Mouse (Mus musculus): Measurements from ENCODE around the gene 1700113H08Rik.

Gene 1700113H08Rik

DNA sequence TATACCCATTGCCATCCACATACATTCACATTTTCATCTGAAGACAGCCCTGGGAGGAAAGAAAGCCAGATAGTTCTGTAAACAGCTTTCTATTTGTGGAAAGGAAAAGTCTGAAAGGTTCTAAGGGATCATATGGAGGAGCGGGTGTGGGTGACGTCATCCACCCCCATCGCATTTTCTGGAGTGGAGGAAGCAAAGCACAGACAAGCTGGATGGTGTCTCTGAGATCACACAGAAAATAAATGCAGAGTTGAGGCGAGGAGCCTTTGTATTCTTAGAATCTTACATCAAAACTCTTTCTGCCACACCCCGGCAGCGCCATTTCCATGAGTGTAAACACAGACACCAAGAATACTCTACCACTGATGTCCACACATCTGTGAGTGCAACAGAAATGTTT, 26.4 kb downstream of the 1700113H08Rik start:
- peak; percentile 80 for DNase-seq

DNA sequence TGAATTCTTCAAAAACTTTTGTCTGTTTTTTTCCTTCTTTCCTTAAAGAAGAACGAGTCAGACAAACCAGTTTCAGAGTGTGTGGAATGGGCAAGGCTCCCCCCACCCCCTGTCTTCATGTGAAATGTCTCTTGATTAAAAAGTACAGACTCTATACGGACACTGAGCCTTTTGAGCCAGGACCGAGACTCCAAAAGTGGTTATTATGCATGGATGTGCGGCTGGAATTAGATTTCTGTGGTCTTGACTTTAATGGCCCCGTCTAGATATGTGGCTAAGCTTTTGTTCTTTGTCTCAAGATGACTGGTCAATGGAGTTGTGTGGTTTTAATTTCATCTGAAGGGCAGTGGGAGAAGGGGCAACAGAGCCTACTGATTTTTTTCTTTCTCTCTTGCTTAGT, 29.8 kb downstream of the 1700113H08Rik start:
- no peak for DNase-seq

DNA sequence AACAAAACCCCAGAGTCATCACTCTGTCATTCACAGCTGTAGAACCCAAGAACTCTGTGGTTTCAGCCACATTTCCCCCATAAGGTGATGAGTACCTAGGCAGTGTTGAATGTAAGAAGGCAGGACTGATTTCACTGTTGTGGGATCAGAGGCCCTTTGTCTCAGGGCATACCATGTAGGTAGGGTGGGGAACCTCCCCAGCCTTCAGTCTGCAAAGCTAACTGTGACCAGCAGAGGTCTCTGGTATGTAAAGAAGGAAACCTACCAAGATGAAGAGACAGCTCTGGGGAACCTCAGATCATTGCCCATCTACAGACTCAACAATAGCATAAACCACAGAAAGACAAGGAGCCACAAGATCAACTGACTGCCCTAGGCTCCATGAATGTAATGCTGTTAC, 36.4 kb downstream of the 1700113H08Rik start:
- peak; percentile 11 for DNase-seq

DNA sequence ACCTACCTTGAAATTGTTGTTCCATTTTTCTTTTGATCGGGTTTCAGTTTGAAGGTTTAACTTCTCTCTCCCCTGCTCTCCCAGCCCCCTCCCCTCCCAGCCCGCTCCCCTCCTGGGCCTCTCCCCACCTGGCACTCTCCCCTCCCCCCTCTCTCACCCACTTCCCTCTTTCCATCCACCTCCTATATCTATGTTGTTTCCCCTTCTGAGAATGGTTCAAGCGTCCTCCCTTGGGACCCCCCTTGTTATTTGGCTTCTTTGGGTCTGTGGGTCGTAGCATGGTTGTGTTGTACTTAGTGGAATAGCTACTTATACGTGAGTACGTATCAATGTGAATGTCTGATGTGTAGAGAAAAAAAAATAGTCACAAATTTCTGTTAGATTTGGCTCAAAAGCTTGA, 40.9 kb downstream of the 1700113H08Rik start:
- no peak for DNase-seq

DNA sequence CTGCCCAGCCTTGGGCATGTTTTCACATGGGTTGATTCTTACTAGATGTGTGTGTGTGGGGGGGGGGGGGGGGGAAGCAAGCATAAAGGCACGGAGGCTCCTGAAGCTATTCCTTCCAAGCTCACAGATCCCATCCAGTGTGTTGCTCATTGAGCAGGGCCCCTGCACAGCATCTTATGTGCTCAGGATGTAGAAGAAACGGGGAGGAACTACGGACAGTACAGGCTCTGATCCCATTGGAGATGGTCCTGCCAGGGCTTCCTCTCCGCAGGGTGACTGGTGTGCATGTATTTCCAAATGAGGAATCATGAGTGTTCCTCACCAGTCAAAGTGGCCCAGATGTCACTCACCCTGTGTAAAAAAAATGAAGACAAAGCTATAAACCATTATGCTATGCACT, 42.8 kb downstream of the 1700113H08Rik start:
- no peak for DNase-seq

DNA sequence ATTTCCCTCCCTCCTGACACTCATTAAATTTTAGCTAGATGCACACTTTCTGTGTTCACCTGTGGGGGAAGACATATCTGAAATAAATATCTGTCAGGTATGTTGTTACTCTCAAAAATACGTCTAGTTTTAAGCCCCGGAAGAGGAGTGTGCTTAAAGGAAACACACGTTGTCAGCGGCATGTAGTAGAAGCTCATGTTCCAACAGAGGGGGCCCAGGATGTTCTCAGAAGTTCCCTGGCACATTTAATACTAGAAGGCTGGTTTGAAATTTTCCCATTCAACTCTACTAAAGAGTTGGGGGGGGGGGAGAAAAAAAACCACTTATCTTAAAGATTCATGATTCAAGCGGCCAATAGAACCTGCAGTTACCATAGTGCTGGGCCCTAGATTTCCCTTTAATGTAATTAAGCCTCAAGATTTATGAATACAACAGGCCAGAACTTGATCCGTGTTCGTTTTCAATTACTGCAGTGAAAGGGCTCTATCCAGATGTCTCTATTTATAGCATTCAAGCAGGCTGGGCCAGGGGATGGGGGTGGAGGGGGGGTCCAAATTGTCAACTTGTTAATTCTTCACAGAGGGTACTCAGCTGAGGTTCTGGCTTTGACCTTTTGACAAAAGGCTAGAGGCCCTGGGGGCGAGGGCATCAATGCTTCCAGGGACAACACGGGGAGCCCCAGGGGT, 43.6 kb downstream of the 1700113H08Rik start:
- DNase-seq = no peak

DNA sequence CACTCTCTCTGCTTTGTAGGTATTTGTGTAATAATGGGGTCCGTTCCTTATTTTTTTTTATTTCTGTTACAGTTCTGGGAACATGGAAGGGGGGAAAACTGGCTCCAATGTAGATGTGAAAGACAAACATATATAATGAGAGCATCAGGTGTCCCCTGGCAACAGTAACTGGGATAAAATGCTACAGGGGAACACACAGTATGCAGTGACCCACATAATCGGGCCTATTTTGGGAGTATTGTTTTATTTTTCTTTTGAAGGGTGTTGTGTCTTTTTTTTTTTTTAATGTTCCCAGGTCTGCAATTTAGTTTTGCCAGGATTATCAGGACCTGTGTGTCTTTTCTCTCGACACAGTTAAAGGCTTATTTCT, 44.1 kb downstream of the 1700113H08Rik start:
- DNase-seq = no peak

DNA sequence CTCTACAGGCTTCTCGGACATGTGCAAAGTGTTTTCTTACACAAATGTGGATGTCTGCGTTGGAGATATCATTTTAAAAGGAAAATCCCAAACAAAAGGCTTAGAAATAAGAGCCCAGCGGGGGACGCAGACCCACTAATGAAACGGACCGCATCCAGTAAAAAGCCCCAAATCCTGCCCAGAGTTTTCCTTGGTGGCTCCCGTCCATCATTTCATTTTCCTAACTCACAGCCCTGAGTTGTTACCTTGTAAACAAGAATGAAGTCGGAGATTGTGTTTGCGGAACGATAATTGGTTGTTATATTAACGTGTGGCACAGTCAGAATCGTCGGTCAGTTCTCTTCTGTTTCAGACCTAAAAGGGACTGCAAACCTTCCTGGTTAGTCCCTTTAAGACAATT, 44.6 kb downstream of the 1700113H08Rik start:
- no peak for DNase-seq

DNA sequence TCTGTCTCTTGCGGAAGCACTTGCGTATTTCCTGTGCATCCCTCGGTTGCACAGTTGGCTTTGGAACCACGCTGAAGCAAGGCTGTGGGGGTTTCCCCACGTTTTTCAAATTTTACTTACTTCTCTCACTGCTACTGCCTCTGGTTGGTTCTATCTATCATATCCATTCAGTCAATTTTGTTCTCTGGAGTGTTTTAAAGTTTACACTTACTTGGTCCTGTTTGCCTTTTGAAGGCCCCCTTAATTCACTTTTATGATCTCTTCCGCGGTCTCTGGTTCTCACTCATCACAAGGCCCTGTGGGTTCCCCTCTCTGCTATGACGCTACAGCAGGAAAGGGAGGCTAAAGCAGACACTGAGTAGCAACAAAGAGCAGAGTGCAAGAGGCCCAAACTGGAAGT, 45.4 kb downstream of the 1700113H08Rik start:
- DNase-seq = no peak

DNA sequence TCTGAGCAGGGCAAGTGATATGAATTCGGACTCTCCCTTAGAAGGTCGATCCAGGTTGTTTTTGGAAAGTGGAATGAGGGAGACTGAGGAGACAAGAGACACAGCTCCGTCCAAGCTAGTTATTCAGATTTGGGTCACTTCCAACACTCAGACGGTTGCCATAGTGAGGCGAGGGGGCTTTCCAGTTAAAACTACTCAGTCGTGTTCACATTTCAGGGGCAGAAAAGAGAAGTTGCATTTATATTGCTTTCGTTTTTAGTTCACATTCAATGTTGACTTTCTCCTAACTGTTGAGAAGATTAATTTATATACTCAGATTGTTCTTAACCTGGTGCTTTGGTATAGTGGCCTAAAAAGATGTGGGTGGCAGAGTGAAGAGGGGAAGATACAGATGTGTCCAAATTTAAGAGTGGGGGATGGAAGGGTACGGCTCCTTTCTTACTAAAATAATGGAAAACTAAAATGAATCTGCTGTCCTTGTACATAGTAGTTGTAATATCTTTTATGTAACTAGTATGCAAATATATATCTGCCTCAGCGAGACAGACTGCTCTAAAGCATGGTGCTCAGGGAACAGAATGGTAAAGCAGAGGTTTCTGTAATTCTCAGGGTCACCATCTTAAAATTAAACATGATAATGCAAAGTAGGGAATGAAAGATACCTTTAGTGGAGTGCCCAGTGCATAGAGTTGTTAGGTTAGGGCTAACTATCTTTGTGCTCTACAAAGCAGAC, 49.9 kb downstream of the 1700113H08Rik start:
- no peak for DNase-seq

DNA sequence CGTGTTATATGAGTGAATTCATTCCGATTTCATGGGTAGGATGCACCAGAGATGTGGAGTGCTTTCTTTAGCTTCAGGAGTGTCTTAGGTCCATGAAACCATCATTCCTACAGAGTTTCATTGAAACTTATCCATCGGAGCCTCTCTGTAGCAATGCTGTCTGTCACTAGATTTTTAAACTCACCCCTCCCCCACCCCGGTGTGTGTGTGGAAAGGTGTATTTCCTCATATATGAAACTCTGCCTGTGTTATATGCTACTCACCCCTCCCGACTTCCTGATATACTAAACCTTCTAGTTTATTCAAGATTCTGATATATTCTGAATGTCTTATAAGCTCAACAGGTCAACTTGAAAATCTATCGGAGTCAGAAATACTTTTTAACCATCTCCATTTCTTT, 50.5 kb downstream of the 1700113H08Rik start:
- DNase-seq = no peak

DNA sequence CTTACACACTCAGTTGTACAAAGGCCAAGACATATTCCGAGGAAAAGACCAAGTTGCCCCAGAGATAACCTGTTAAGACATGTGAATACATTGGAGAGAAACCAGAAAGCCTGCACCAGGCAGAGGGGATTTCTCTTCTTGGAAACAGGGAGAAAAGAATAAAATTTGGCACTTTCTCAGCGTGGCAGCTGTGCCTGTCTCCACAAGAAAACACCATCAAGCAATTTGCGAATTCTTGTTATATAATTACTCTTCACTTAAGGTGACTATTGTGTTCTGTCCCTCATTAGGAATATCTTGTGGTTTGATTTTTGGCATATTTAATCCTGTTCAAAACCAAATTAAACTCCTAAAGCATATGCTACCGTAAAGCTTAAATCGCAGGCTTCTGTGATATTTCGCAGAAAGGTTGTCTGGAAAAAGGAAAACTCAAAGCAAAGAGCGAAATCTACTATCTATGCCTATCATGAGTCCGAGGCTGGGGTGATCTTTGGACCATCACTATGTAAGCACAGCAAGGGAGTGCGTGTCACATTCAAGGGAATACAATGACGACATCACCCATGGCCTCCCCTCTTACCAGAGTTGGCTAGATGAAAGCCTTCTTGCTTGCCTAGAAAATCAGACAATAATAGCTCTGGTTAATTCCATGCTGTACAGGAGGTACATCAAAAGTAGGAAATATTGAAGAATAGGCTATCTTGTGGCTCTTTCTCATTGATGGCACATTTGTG, 51.4 kb downstream of the 1700113H08Rik start:
- DNase-seq = peak; percentile 46

DNA sequence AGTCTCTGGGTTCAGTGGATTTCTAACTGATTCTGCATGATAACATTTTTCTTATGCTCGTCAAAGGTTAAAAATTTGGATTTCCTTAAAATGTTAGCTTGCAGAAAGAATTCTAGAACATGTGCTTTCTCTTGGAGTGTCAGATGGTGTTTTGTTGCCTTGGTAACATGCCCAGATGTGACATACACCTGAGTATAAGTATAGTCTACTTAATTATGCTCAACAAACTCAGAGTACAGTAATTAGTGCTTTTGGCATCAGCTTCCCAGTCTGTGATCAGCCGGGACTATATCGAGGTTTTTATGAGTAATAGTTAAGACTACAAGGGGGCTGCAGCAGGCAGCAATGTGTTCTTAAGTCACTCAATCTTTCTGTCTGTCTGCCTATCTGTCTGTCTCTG, 53.1 kb downstream of the 1700113H08Rik start:
- no peak for DNase-seq

DNA sequence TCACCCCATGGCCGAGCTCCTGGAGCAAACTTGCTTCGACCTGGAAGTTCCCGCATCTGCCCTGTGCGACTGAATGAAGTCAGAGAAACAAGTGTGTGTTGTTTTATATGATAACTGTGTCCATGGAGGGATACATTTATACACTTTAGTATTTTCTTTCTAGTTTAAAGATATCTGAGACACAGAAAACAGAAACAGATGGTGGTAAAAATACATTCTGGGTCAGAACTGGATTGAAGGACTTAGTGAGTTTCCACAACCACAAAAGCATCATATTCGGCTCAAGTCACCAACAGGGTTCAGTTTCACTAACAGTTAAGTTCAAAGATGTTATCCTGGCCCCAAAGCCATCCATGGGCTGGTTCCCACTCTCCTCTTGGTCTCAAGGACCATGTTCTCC, 67.2 kb downstream of the 1700113H08Rik start:
- DNase-seq = no peak

DNA sequence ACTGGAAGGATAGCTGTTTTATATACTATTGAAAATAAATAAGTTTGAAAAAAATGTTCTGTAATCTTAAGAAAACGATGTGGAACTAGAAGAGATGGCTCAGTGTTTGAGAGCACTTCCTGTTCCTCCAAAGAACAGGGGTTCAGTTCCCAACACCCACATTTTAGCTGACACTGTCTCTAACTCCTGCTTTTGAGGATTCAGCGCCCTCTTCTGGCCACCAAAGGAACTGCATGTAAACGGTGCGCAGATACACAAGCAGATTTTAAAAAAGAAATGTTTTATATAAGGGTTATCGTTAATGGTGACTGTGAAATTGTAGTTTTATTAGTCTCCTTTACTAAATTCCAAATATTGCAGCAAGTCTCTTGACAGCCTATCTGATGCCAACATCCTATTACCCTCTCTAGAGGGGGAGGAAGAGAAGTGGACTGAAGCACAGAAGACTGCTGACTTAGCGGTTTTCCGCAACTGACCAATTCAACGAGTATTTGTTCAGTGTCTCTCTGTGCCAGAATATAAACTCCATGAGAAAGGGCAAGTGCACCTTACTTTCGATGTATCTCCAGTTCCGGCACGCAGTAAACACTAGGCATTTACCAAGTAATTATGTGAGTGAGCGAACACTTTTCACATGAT, 68.5 kb downstream of the 1700113H08Rik start:
- DNase-seq = no peak

DNA sequence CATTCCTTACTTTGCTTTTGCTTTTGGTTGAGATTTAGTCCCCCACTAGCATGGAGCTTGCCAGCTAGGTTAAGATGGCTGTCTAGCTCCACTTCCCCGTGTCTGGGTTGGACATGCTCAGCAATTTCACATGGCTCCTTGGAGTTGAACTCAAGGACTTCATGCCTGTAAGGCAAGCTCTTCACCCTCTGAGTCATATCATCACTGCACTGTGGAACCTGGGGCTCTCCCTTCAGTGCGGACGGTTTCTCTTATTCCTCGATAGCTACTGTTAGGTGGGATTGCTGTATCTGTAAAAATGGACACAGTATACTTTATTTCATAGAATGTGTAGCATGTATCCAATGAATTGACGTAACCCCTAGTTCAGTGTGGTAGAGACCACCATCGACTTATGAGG, 93.2 kb downstream of the 1700113H08Rik start:
- DNase-seq = no peak

DNA sequence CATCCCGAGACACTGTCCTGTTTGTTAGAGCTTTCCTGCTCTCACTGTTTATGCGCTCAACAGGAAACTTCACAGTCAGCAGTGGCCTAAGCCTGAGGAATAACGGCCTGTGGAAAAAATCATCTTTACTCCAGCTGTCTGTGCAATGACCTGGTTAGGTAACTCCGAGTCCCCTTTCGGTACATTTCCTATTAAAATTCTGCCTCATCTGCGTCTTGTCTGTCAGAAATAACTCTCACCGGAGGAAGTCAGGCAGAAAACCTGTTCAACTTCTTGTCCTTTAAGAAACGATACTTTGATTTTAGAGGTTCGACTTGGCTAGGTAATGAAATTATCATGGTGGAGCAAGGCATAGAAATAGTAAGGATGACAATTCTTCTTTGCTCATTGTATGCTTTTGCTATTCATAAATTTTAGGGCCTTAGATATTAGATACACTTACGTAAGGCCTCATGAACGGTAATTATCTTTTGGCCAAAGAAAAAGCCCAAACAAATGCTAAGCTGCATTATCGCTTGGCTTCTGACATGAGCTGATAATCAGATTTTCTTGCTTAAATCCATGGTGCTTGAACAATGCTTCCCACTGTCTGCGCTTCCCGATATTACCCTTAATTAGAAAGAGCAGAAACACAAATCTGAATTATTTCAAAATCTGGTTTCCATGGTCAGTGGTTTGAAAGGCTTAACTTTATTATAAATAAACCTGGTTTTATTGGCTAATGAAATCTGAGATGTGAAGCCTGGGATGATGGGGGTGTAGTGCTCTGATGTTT, 96.1 kb downstream of the 1700113H08Rik start:
- no peak for DNase-seq

DNA sequence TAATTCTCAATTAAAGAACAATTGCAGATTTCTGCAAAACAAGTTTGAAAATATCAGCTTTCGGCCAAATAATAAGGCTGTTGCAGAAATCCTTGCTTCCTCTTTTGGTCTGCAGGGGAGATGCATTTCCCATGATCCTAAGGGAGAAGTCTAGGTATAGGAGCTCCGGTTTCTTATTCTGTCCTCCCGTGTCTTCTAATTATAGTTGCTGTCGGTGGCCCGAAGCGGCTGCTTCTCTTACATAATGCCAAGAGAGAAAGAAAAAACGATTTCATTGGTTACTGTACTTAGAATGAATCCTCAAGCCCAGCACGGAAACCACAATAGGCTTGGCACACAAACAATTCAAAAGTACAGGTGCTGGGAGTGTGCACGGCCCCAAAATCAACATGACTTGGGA, 101.9 kb downstream of the 1700113H08Rik start:
- DNase-seq = peak; percentile 12

DNA sequence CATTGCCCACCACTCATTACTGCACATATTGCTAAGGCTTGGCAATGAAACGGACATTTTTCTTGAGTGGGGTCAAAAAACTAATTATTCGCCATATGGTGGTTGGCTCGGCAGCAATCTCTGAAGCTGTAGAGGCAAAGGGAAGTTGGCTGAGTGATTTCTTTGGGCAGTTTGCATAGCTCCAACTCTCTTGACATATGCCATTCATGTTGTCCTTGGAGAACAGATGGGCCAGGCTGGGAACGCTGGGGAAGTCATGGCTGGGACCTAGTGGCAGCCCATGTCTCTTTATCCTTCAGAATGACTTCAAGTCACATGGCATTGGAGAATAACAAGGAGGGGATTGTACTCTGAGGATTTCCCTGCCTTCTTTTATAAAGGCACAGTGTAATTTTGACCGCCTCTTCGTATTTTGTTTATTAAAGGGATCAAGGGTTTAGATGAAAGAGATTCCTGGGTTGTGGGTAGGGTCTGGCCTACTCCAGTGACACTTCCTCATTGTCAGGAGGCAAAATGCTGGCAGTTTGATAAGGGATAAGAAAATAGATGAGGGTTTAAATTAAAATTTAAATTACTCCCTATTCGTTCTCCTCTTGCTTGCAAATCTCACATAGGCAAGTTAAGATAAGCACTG, 138.4 kb downstream of the 1700113H08Rik start:
- no peak for DNase-seq

DNA sequence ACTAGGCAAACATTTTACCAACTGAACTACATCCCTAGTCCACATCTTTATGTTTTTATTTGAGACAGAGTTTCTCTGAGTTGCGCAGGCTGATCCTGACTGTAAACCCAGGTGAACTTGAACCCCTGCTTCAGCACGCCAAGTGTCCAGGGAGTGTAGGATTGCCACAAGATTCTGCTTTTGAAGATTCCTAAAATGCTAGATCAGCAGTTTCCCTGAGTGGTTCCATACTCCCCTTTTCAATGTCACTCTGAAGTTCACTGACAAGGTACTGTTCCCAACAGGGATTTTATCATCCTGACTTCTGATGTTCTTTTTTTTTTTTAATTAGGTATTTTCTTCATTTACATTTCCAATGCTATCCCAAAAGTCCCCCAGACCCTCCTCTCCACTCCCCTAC, 140.9 kb downstream of the 1700113H08Rik start:
- no peak for DNase-seq

DNA sequence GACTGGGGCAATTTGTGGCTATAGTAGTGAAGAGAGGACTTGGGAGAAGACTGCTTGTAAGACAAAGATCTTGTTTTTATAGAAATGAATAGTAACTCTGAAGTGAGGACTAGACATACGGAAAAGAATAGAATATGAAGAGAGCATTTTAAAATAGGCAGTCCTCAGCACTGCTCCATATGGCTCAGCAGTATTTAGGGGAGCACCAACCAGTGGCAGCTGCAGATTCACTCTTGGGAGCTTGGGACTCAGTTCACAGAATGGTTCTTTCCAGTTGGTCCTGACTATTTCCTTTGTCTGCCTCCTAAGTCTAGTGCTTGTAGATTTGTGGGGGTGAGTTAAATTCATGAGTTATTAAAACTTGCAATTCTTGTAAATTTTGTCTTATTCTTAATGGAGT, 151.6 kb downstream of the 1700113H08Rik start:
- DNase-seq = peak; percentile 56

DNA sequence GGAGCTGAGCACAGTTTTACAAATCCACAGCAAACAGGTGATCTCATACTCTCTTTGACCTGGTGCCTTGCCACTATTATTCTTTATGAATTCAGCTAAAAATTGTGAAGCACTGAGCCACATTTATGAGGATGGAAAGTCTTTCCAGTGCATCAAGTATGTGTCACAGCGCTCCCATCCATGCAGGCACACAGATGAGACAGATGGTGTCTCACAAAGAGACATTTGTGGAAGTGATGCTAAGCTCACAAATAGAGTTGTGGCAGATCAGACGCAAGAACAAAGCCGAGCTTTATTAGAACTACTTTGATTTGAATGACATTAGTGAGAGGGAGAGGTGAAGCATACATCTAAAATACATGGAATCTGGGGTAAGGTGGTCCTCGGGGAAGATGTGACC, 153.2 kb downstream of the 1700113H08Rik start:
- DNase-seq = peak; percentile 57
